Mouse (Mus musculus) neutrophil, adult 5-6 weeks (primary cell): ENCODE measurements around the gene Il2rg. TPM values are rescaled to one million over a fixed set of nuclear protein-coding genes. Genes with fewer than 3 reads are reported as not detected.

Source experiments
- ATAC-seq: fragments of 151-379, 151-347 bp; 2 replicates; pipeline ENCODE4 v1.8.0; 2017; ENCODE audit warnings: mild to moderate bottlenecking, moderate TSS enrichment; ENCODE audit not compliant: insufficient number of reproducible peaks, poor library complexity, low FRiP score, severe bottlenecking; ENCODE audit errors: extremely low read depth
- total RNA-seq: library from RNA; stranded (forward); fragments of 200-1000 nt; gene quantifications from 2 replicates; pipeline ENCODE4 v1.2.3, GENCODE M21; 2017

The Il2rg gene
- 229 and 259 TPM in 2 replicates for total RNA-seq

DNA sequence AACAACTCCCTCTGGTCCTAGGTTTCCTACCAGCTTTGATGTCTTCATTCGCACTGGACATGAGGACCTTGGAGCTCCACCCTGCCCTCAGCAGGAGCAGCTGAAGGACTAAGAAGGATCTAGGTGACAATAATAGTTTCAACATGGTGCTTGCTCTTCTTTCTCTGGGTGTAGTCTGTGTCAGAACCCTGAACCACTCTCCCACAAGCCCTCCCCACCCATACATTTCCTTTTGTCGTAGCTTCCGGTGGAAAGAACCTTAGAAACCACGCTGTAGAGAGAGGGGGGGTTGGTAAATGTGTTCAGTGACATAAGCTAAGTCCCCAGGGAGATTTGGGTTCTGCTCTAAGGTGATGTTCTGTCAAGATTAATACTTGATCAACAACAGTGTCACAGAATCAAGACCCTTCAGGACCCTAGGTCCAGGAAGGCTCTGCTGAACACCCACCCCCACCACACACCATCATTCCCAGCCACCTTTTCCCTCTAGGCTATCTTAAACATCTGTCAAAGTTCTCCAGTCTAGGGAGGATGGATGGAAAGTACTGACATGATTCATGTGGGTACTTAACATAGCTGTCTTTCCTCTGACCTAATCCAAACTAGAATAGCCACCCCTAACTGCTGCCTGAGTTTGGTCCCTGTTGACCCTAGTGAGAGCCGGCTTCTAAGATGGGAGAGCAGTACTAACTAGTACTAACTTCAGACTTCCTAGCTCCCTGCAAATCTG, at the start of gene Il2rg:
Il2rg (minus strand) TSS at position 231 of the 730 bp plus-strand sequence.
- ATAC-seq = peak; percentile 97

DNA sequence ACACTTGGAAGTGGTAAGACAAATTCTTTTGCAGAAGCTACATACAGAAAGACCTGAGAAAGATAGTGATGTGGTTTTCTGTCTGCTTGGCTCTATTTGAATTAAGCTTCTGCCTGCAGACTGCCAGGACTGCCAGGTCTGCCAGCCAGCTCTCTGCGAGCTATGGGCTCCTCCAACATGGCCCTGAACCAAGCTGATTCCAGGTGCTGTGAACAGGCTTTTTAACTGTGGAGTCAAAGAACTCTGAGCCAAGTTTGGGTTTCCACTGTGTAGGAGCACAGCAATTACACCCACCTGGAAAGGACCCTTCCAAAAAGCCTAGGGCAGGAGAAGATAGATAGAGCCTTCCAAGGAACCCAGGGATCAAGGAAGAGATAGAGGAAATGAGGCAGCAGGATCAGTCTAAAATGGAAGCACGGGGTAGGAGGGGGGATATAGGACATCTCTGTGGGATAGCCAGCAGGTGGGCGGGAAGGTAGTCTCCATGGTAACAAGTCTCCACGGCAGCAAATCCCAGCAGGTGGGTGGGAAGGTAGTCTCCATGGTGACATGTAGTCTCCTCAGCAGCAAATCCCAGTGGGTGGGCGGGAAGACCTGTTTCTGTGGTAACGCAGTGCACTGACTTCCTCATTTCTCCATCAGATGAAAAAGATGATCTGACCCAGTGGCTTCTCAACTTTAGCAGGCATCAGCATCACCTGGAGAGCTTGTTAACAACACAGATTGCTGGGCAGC, 45.7 kb upstream of the Il2rg start:
- ATAC-seq = no peak

- ATAC-seq = no peak
Observed at GRCm38 (mm10) chrX:101309299-101309698, 41.2 kb upstream of the Il2rg start.

DNA sequence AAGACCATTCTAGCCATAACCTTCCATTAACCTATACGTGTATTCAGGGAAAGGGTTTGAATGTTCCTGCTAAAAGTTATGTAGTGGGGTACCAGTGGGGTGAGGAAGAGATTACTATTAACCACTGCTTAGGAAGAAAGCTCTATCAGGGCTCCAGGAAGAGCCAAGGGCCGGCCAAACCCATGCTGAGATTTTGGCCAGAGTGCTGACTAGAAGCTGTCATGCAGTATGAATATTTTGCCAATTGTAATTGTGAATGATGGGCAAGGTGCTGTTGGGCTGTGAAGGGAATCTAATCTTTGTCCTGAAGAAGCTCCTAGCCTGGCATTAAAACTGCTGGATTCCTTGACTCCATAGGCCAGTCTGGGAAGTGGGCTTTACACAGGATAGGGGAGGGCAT, 36.6 kb upstream of the Il2rg start:
- ATAC-seq = no peak

DNA sequence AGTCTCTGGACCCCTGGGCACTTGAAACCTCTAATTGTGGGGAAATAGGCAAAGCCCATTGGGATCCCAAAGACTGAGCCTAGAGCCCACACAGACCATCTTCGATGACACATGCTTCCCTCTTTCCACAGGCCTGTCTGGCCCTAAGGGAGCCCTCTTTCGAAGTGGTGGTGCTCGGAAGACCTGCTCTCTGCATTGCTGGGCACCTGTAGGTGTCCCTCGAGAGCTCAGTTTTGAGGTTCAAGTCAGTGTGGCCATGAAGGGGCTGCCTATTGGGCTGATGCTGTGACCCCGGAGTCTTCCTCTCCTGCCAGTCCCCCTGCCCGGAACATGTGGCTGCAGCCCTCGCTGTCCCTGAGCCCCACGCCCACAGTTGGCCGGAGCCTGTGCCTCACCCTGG, 33.6 kb upstream of the Il2rg start:
- ATAC-seq = no peak

DNA sequence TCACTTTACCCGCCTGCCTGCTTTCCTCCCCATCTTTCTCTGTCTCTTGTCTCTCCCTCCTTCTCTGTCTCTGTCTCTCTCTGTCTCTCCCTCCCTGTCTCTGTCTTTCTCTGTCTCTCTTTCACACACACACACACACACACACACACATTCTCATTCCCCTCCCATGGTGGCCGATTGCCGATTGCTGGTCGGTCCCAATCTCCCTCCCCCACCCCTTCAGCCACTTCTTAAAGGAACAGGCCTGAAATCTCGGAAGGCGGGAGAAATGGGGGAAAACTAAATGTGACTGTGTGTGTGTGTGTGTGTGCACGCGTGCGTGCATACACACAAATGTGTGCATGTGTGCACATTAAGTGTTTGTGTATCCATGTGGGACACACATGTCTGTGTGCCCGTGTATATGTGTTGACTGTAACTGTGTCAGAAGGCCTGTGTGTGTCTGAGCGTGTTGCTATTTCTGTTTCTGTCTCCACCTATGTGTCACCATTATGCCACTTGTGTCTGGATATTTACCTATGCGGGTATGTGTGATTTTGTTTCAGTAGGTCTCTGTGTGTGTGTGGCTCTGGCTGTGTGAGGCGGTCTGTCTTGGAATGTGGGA, 32.5 kb upstream of the Il2rg start:
- ATAC-seq = no peak

DNA sequence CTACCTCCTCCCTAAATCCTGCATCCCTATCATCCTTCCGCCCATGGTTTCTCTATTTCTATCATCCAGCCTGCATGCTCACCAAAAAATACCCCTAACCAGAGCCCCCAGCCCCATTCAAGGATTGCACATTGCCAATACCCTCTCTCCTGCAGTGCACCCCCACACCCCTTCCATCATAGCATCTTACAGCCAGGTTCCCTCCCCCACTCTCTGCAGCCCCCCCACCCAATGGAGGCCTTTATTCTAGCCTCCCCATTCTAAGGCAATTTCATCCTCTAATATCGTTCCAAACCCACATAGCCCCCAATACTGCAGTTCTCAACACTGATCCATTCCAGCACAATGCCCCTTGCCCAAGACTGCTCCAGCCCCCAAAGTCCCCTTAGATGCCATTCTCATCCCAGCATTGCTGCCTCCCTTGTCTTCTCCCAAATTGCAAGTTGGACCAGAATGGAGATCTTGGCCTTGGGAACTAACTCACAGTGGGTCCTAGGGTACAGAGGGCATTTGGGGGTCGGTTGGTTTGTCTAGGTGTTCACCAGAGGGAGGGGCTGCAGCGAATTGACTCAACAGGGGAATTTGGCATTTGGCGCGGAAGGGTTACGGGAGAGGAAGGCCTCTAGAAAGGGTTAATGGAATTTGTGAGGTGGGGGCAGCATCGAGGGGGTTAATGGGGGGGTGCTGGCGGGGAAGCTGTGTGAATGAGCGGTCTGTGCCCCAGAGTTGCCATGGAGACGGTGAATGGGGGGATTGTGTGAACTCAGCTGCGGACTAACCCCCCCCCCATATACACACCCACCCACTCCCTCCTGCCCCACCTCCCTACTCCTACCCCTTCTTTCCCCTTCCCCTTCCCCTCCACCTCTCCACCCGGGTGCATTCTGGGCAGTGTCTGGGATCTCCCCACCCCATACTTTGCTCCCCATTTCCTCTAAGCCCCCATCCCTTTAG, 31.7 kb upstream of the Il2rg start:
- no peak for ATAC-seq

DNA sequence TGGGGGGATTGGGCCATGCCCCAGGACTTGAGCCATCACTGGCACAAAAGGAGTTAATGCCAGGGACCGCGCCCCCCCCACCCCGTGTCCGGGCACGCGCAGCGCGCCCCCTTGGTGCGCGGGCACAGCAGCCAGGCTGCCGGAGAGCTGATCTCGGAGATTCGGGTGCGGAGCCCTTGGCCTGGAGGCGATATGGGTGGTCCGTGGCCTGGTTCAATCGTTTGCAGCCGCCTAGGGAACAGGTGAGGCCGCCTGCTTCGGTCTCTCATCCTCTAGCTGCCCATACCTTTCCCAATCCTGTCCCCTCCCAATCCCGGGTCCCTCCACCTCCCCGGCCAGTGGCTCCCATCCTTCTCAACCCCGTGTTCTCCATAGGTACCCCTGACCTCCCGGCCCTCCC, 31.0 kb upstream of the Il2rg start, which contains the start of gene Nlgn3:
Nlgn3 (plus strand) TSS at position 114 of the 400 bp plus-strand sequence.
- no peak for ATAC-seq

DNA sequence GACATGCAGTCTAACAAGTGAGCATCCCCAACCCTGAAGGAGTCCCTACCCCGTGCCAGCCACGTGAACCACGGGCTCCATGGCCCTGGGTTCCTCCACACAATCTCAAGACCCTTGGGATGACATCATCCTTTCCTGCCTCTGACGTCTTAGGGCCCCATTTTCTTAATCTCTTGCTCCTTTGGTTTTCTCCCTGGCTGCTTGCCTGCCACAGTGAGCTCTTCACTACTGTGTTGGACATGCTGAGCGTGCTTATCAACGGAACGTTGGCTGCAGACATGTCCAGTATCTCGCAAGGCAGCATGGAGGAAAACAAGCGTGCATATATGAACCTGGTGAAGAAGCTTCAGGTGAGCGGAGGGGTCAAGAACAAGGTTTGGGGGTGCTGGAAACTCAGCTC, 22.1 kb upstream of the Il2rg start:
- no peak for ATAC-seq

DNA sequence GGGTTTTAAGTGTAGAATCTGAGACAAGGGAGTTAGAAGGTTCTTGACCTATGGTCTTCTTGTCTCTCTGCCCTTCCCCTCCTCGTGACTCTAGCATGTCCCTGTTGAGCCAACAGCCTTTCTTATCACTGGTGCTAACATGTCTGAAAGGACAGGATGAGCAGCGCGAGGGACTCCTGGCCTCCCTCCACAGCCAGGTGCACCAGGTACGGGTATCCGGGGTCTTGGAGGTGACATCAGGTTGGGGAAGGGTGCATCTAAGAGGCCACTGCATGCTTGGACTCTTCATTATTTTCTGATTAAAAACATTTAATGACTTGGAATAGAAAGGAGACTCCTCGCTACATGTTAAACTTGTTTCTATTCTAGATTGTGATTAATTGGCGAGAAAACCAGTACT, 21.0 kb upstream of the Il2rg start:
- ATAC-seq = no peak

- no peak for ATAC-seq
Observed at GRCm38 (mm10) chrX:101288432-101288831, 20.4 kb upstream of the Il2rg start.

DNA sequence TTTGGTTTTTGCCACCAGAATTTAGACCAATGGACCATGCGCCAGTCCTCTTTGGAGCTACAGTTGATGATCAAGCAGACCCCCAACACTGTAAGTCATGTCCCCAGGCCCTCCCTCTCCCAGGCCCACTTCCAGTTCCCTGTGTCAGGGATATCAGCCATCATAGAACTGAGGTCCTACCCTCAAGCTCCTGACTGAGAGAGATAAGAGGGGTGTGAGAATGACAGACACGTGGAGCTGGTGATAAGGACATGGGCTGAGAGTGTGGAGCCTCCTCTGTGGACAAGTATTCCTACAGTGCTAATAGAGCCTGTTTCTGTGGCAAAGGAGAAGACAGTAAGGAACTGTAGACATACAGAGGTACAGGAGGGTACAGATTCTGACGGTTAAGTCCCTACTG, 19.5 kb upstream of the Il2rg start:
- ATAC-seq = no peak

DNA sequence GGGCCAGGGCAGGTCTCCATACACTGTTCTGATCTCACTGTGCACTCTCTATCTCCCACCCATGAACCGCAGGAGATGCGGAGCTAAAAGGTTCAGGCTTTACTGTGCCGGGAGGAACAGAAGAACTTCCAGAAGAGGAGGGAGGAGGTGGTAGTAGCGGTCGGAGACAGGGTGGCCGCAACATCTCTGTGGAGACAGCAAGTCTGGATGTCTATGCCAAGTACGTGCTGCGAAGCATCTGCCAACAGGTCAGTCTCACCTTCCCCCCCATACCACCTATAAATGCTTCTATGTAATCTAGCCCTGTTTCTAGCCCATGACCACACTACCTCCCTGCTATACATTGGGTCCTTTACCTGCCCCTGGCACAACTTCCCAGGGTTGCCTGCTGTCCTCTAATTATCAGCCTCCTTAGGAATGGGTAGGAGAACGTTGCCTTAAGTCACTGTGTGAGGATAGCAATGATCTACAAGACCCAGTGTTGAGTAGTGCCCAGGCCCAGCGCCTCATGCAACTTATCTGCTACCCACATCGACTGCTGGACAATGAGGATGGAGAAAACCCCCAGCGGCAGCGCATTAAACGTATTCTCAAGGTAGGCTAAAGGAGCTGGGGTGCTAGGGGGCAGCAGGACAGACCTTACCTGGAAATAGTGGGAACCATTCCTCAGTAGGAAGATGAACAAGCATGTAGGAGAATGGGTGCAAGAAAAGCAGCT, 18.1 kb upstream of the Il2rg start:
- no peak for ATAC-seq

DNA sequence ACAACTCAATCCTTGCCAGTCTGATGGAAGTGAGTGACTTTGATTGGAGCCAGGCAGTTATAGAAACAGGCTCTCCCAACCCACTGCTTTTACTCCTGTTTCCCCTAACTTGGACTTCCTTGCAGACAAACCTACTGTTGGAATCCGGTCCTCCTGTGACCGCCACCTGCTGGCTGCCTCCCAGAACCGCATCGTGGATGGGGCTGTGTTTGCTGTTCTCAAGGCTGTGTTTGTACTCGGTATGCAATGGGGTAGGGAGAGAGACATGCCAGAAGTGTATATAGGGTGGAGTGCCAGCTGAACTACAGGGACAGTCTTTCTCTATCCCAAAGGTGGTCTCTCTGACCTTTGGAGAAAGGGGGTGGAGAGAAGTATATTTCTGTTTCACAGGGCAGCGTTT, 17.5 kb upstream of the Il2rg start:
- peak; percentile 56; the same call in 1 of the 2 replicates for ATAC-seq

DNA sequence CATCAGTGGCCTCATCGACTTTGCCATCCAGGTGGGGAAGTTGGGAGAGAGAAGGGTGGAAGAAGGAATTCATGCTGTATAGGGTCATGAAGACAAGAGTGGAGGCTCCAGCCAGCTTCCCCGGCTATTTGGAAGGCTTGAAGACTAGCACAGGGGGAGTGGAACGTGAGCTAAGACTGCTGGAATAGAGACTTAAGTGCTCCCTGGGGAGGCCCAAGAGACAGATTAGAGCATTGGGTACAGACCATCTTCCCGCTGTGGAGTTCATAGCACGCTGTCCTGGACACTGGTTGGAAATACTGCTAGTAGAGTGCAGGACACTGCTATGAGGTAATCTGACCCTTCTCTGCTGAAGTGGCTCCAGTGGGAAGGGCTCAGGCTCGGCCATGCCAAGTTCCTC, 14.8 kb upstream of the Il2rg start:
- no peak for ATAC-seq

- peak; percentile 98 for ATAC-seq
Observed at GRCm38 (mm10) chrX:101273875-101274738, 6.1 kb upstream of the Il2rg start, which contains the start of gene Med12. Gene Med12, plus strand, starts transcription at chrX:101274030.

DNA sequence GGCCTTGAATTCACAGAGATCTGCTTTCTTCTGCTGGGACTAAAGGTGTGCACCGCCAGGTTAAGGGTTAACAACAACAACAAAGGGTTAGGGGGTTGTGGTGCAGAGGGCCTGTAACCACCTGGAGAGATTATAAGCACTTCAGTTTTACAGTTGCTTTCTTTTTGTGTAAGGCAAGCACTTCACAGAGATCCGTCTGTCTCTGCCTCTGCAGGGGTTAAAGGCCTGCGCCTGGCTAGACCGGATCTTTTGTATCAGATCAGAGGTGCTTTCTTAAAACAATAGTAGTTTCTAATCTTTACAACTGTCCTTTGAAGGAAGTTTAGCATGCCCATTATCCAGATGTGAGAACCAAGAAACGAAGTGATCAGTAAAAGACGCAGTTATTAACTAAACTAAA, 5.4 kb upstream of the Il2rg start:
- ATAC-seq = no peak
